Mouse (Mus musculus): ENCODE data around the gene Tmem259. TPM values are rescaled to one million over a fixed set of nuclear protein-coding genes. Genes with fewer than 3 reads are reported as not detected.

The Tmem259 gene
- total and polyA plus RNA-seq, 2 experiments, result 35.7 to 259 TPM

DNA sequence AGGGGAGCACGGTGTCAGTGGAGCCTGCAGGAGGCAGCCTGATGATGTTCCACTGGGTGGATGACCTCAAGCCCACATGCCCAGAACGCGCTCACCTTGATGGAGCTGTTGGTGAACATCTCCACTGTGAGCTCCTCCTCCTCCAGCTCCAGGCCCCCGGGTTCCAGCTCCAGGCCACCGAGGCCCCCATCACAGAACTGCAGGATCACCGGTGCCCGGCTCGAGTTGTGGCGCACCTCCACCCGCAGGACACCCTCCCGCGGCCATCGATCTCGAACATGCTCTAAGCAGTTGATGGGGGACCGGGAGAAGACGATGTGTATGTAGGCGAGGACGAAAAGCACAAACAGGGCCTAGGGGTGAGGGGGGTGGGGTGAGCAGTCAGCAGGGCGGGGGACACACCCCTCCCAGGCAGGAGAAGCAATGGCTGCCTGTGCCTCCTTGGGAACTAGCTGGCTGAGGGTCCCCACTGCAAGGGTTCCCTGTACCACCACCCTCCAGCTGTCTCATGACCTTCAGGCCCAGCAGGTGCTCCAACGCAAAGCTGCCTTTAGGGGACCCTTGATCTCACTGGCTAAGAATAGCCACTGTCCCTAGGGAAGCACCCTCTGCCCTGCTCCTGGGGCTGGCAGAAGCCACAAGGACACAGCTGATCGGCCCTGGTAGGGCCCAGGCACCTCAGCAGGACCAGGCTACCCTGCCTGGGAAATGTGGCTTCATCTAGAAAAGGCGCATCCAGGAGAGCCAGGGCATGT is 4.6 kb downstream of the Tmem259 start:
- WGBS, result 95% methylated on average over 22 of the region's 22 CpGs
- Histone ChIP-seq H3K36me3 (ENCODE audit: control insufficient read depth, insufficient read depth, low read length) (peaks cover 31% of the 10 kb centered on the region), H3K4me3 (ENCODE audit: insufficient read depth, low read depth, low read length) (no peak overlapping the region), H3K4me1 (ENCODE audit: control insufficient read depth, insufficient read depth, low read length) (peaks cover 9% of the 10 kb centered on the region), H3K79me2 (ENCODE audit: control insufficient read depth, insufficient read depth, low read length) (peaks cover 24% of the 10 kb centered on the region; the same call in 1 of the 2 replicates), H3K27me3 (ENCODE audit: control insufficient read depth, insufficient read depth, low read length) (no peaks in the 10 kb centered on the region), H3K9ac (ENCODE audit: low read depth, low read length) (no peak overlapping the region), H3K27ac (replicated peaks; ENCODE audit: insufficient read depth, low read depth, low read length) (no peak overlapping the region)
- DNase-seq (ENCODE audit: extremely low read depth, low read depth, low spot score), result no peak
- TF ChIP-seq CTCF (IDR thresholded peaks at IDR 0.05; ENCODE audit: low read depth, low read length), result no peak
- TF ChIP-seq POLR2A (IDR thresholded peaks at IDR 0.05; ENCODE audit: extremely low read depth, insufficient read depth, low read length), result no peak

DNA sequence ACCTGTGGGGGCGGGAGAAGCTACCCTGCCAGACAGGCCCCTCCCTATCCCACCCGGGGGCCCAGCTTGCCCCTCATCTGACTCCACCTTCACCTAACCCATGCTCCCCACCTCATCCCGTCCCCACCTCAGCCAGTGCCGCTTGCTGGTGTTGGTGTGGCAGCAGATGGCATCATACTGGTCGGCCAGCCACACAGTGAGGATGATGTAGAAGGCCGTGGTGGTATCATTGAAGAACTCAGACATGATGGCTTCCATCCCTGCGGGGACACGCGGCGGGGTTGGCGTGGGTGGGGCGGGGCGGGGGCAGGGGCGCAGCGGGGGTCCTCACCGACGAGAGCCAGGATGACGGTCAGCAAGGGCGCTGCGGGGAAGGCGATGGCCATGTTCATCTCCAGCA is 6.1 kb downstream of the Tmem259 start:
- no peak overlapping the region for H3K9ac ChIP-seq (ENCODE audit: low read depth, low read length)
- WGBS, result 97% methylated on average over 21 of the region's 21 CpGs
- no peak for DNase-seq (ENCODE audit: extremely low read depth, low read depth, low spot score)
- TF ChIP-seq POLR2A (IDR thresholded peaks at IDR 0.05; ENCODE audit: extremely low read depth, insufficient read depth, low read length) (no peak), CTCF (IDR thresholded peaks at IDR 0.05; ENCODE audit: low read depth, low read length) (no peak)
- H3K4me1 ChIP-seq (ENCODE audit: control insufficient read depth, insufficient read depth, low read length), result peaks cover 8% of the 10 kb centered on the region
- H3K27me3 ChIP-seq (ENCODE audit: control insufficient read depth, insufficient read depth, low read length), result no peaks in the 10 kb centered on the region
- H3K79me2 ChIP-seq (ENCODE audit: control insufficient read depth, insufficient read depth, low read length), result peaks cover 20% of the 10 kb centered on the region; the same call in 1 of the 2 replicates
- no peak overlapping the region for H3K4me3 ChIP-seq (ENCODE audit: insufficient read depth, low read depth, low read length)
- H3K36me3 ChIP-seq (ENCODE audit: control insufficient read depth, insufficient read depth, low read length), result peaks cover 31% of the 10 kb centered on the region
- H3K27ac ChIP-seq (replicated peaks; ENCODE audit: insufficient read depth, low read depth, low read length), result no peak overlapping the region

DNA sequence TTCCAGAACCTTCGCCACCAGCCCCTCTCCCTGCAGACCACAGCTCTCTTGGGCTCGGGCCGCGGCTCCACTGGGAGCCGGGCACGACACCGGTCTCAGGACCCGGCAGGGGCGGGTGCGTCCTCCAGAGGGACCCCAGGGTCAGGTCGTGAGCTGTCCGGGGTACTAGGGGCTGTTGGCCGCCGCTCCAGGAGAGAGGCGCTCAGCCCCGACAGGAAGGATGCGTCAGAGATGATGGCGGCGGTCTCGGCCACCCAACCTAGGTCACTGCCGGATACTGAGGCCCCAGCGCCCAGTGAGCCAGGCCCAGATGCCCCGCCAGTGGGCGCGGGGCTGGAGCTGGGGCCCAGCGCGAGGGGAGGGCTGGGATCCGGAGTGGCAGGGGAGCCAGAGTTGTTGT is 6.8 kb downstream of the Tmem259 start:
- no peak for DNase-seq (ENCODE audit: extremely low read depth, low read depth, low spot score)
- Histone ChIP-seq H3K4me1 (ENCODE audit: control insufficient read depth, insufficient read depth, low read length) (peaks cover 3% of the 10 kb centered on the region), H3K79me2 (ENCODE audit: control insufficient read depth, insufficient read depth, low read length) (peaks cover 12% of the 10 kb centered on the region; the same call in 1 of the 2 replicates), H3K9ac (ENCODE audit: low read depth, low read length) (no peak overlapping the region), H3K27ac (replicated peaks; ENCODE audit: insufficient read depth, low read depth, low read length) (no peak overlapping the region), H3K27me3 (ENCODE audit: control insufficient read depth, insufficient read depth, low read length) (no peaks in the 10 kb centered on the region), H3K4me3 (ENCODE audit: insufficient read depth, low read depth, low read length) (no peak overlapping the region), H3K36me3 (ENCODE audit: control insufficient read depth, insufficient read depth, low read length) (peaks cover 31% of the 10 kb centered on the region)
- WGBS, result 94% methylated on average over 27 of the region's 28 CpGs
- no peak for TF ChIP-seq POLR2A (IDR thresholded peaks at IDR 0.05; ENCODE audit: extremely low read depth, insufficient read depth, low read length)
- TF ChIP-seq CTCF (IDR thresholded peaks at IDR 0.05; ENCODE audit: low read depth, low read length), result no peak

DNA sequence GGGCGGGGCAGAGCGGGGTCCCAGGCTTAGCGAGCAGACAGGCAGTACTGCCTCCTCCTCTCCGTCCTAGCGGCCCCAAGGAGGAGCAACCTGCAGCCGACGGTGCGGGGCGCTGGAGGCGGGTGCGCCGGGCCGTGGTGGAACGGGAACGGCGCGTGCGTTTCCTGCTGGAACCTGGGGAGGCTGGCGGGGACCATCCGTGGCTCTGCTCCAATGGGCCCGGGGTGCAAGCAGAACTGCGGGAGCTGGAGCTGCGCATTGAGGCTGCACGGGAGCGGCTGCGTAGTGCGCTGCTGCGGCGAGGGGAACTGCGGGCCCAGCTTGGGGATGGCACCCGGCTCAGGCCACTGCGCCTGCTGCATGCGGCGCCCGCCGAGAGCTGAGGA is 7.4 kb downstream of the Tmem259 start:
- H3K4me3 ChIP-seq (ENCODE audit: insufficient read depth, low read depth, low read length), result no peak overlapping the region
- H3K4me1 ChIP-seq (ENCODE audit: control insufficient read depth, insufficient read depth, low read length), result peaks cover 2% of the 10 kb centered on the region
- WGBS, result 93% methylated on average over 35 of the region's 36 CpGs
- peaks cover 31% of the 10 kb centered on the region for H3K36me3 ChIP-seq (ENCODE audit: control insufficient read depth, insufficient read depth, low read length)
- H3K27me3 ChIP-seq (ENCODE audit: control insufficient read depth, insufficient read depth, low read length), result no peaks in the 10 kb centered on the region
- no peak overlapping the region for H3K27ac ChIP-seq (replicated peaks; ENCODE audit: insufficient read depth, low read depth, low read length)
- peaks cover 9% of the 10 kb centered on the region; the same call in 1 of the 2 replicates for H3K79me2 ChIP-seq (ENCODE audit: control insufficient read depth, insufficient read depth, low read length)
- DNase-seq (ENCODE audit: extremely low read depth, low read depth, low spot score), result no peak
- H3K9ac ChIP-seq (ENCODE audit: low read depth, low read length), result no peak overlapping the region
- no peak for TF ChIP-seq POLR2A (IDR thresholded peaks at IDR 0.05; ENCODE audit: extremely low read depth, insufficient read depth, low read length)
- no peak for TF ChIP-seq CTCF (IDR thresholded peaks at IDR 0.05; ENCODE audit: low read depth, low read length)

DNA sequence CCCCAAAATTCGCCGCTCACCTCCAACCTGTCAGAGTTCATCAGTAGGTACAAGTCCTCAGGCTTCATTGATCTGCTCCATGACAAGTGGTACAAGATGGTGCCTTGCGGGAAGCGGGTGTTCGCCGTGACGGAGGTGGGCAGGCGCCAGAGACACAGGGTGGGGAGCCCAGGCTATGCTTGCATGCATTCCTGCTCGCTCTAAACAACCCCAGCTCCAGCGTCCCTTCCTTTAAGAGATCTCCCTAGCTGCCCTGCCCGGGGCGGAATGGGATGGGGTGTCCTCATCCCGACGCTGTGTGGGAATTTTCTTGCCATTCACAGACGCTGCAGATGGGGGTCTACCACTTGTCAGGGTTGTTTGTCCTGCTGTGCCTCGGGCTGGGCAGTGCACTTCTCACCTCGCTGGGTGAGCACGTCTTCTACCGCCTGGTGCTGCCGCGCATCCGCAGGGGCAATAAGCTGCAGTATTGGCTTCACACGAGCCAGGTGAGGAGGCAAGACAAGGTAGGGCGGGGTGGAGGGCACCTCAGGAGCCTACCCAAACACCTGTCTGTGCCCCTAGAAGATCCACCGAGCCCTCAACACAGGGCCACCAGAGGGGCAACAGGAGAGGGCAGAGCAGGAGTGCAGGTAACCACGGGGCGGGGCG is 7.9 kb downstream of the Tmem259 start:
- Histone ChIP-seq H3K27ac (replicated peaks; ENCODE audit: insufficient read depth, low read depth, low read length) (no peak overlapping the region), H3K27me3 (ENCODE audit: control insufficient read depth, insufficient read depth, low read length) (no peaks in the 10 kb centered on the region), H3K4me3 (ENCODE audit: insufficient read depth, low read depth, low read length) (no peak overlapping the region), H3K4me1 (ENCODE audit: control insufficient read depth, insufficient read depth, low read length) (peaks cover 2% of the 10 kb centered on the region), H3K36me3 (ENCODE audit: control insufficient read depth, insufficient read depth, low read length) (peaks cover 31% of the 10 kb centered on the region), H3K79me2 (ENCODE audit: control insufficient read depth, insufficient read depth, low read length) (peaks cover 4% of the 10 kb centered on the region; the same call in 1 of the 2 replicates), H3K9ac (ENCODE audit: low read depth, low read length) (no peak overlapping the region)
- no peak for TF ChIP-seq CTCF (IDR thresholded peaks at IDR 0.05; ENCODE audit: low read depth, low read length)
- 93% methylated on average over 28 of the region's 28 CpGs for WGBS
- DNase-seq (ENCODE audit: extremely low read depth, low read depth, low spot score), result no peak

DNA sequence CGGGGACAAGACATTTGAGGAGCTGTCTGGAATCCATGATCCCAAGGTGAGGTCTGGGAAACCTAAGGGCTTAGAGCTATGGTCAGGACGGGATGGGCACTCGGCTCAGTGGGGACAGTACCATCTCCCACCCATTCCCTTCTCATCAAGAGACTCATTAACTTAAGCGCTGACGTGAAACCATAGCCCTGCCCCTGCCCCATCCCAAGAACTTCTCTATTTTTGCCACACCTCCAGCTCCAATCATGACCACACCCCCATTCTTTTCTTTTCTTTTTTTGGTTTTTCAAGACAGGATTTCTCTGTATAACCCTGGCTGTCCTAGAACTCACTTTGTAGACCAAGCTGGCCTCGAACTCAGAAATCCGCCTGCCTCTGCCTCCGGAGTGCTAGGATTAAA is 9.5 kb downstream of the Tmem259 start:
- Histone ChIP-seq H3K27ac (replicated peaks; ENCODE audit: insufficient read depth, low read depth, low read length) (no peak overlapping the region), H3K9ac (ENCODE audit: low read depth, low read length) (no peak overlapping the region), H3K4me3 (ENCODE audit: insufficient read depth, low read depth, low read length) (no peak overlapping the region), H3K27me3 (ENCODE audit: control insufficient read depth, insufficient read depth, low read length) (no peaks in the 10 kb centered on the region), H3K79me2 (ENCODE audit: control insufficient read depth, insufficient read depth, low read length) (no peaks in the 10 kb centered on the region), H3K36me3 (ENCODE audit: control insufficient read depth, insufficient read depth, low read length) (peaks cover 31% of the 10 kb centered on the region), H3K4me1 (ENCODE audit: control insufficient read depth, insufficient read depth, low read length) (peaks cover 5% of the 10 kb centered on the region)
- TF ChIP-seq POLR2A (IDR thresholded peaks at IDR 0.05; ENCODE audit: extremely low read depth, insufficient read depth, low read length) (no peak), CTCF (IDR thresholded peaks at IDR 0.05; ENCODE audit: low read depth, low read length) (no peak)
- 87% methylated on average over 8 of the region's 8 CpGs for WGBS
- DNase-seq (ENCODE audit: extremely low read depth, low read depth, low spot score), result no peak
